Mouse (Mus musculus) E14TG2a.4 (cell line): ENCODE measurements around the gene Etv5.

Experiments used
- CTCF ChIP-seq: conservative IDR thresholded peaks from 2 replicates; pipeline ENCODE4 v1.5.1; 2014; ENCODE audit warnings: low read length
- NANOG ChIP-seq: IDR thresholded peaks from 2 replicates; pipeline ENCODE4 v1.6.1; 2014; ENCODE audit warnings: borderline replicate concordance, low read length, mixed read lengths
- POU5F1 ChIP-seq: IDR thresholded peaks from 2 replicates; pipeline ENCODE4 v1.6.1; 2014; ENCODE audit warnings: low read length, borderline replicate concordance

GRCm38 (mm10) chr16:22417931-22418330 is 21.6 kb downstream of the Etv5 start:
- TF ChIP-seq CTCF = no peak
- no peak for TF ChIP-seq POU5F1
- TF ChIP-seq NANOG = no peak
